Mouse (Mus musculus) adrenal gland, postnatal 25 days (tissue): ENCODE data around the gene Lrch3. TPM values are rescaled to one million over a fixed set of nuclear protein-coding genes. Genes with fewer than 3 reads are reported as not detected.
"Not testable (repeated sequence)": the region's sequence is repeated elsewhere in the genome, so short reads cannot be mapped to it uniquely, and the experiment has no call there.

ENCODE experiments used
- DNase-seq: peaks from one replicate; pipeline ENCODE4 v3.0.0; 2021; ENCODE audit warnings: mixed read lengths
- total RNA-seq: library from RNA; stranded (reverse); gene quantifications from 2 replicates; pipeline ENCODE4 v1.2.3, GENCODE M21; 2021

Lrch3 gene
- total RNA-seq, 1 experiment from 2014 or later: 42.7 TPM

DNA sequence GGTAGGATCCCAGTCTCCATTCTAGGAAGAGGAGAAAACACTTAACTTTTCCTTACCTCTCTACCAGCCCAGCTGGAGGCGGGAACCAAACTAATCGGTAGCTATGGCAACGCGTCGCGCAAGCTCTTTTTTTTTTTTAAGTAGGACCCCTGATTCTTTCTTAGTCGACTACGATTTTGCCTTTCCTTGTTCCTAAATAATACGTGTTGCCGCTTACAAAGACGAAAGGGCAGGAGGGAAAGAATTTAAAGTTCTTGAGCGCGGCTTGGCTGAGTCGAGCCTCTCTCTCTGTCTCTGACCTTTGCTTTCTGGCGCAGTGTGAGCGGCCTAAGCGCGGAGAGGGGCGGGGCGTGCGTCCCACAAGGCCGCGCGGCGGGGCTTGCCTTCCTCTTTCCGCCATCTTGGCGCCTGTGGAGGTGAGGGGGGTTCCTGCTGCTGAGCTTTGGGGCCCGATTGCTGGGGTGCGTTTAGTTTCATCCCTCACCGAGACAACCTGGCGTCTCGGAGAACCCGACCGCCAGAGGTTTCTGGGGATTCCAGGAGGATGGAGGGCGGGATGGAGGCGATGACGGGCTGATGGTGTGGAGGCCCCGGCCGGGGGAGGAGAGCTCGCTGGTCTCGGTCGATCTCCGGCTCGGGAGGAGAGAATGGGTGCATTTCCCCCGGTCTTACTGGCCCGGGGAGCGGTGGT lies 142.3 kb downstream of the Lrch3 start, which contains the start of the genes Iqcg and Rpl35a:
Gene Iqcg (minus strand): TSS at position 124 of the 691 bp plus-strand sequence.
Gene Rpl35a (plus strand): TSS at position 359 of the 691 bp plus-strand sequence.
- DNase-seq: peak; percentile 88

GRCm38 (mm10) chr16:33056786-33057185 lies 142.9 kb downstream of the Lrch3 start:
- DNase-seq: no peak

DNA sequence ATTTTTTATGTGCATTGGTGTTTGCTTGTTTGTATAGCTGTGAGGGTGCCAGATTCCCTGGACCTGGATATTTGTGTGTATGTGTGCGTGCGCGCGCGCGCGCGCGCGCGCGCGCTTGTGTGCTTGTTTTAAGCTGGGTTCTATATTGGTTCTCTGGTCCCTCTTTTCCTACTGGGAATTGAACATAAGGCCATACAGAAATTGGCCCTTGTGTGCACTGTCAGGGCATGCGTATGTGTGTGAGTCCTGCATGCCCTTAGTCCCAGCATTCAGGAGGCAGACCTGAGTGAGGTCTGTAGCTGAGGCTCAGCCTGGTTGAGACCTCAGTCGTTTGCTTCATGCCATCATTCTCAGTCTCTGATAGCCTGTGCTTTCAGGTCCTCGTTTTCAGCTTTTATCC lies 144.1 kb downstream of the Lrch3 start:
- no peak for DNase-seq

- not testable (repeated sequence) for DNase-seq
Observed at GRCm38 (mm10) chr16:33058656-33059055, 144.8 kb downstream of the Lrch3 start.

DNA sequence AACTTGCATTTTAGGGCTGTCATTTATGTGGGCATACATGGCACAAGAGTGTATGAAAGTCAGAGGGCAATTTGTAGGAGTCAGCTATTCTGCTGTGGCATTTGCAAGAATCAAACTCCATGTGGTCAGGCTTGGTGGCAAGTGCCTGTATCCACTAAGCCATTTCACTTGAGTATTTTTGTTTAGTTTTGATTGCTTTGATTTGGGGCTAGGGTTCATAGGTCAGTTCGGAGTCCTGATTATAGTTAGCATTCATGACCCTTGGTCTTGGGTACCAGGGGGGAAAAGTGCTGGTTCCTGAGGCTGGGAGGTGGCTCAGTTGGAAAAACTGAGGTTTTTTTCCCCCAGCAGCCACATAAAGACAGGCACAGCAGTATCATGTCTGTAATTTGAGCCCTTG lies 145.6 kb downstream of the Lrch3 start:
- DNase-seq: no peak

DNA sequence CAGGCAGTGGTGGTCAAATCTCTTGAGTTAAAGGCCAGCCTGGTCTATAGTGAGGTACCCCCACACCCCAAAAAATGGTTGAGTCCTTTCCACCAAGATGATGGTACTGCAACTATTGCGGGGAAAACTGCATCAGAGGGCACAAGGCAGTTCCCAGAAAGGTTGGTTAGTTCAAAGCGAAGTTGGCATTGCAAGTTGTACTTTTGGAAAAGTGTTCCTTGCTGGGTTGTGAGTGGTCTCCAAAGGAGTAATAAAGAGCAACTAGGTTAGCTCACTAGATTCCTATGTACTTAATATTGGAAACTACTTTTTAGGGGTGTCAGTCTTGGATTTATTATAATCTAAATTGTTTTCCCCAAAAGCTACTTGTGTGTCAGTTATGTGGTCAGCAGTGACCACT lies 147.0 kb downstream of the Lrch3 start:
- no peak for DNase-seq

- DNase-seq: no peak
Observed at GRCm38 (mm10) chr16:33061400-33061799, 147.5 kb downstream of the Lrch3 start.

- peak; percentile 94 for DNase-seq
Observed at GRCm38 (mm10) chr16:33062024-33062681, 148.3 kb downstream of the Lrch3 start, which contains the start of gene Lmln. Lmln (plus strand) TSS chr16:33062521.

DNA sequence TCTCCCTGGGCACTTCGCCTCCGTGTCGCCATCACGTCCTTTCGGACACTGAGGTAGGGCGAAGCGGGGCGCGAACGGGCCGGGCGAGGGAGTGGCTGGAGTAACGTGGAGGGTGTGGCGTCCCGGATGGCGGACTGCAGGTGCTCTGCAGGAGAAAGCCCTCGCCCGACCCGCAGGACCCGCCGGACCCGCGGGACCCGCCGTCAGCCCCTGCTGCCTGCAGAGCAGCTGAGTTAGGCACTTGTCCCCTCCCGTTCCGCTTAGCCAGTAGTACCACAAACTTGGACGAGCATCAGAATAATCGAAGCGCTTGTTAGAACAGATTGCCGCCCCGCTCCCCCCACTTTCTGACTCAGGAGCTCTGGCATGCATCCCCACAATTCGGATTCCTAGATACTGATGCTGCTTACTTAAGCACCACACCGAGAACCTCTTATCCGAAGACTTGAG lies 148.8 kb downstream of the Lrch3 start:
- peak; percentile 74 for DNase-seq

GRCm38 (mm10) chr16:33063267-33063666 lies 149.4 kb downstream of the Lrch3 start:
- DNase-seq: no peak

GRCm38 (mm10) chr16:33064636-33065035 lies 150.7 kb downstream of the Lrch3 start:
- no peak for DNase-seq

Other genes with a start within 250 kb of the Lrch3 start
- gene Muc4, start 178.2 kb upstream of the Lrch3 start, total RNA-seq: not detected in 2 replicates
- gene Muc20, start 116.7 kb upstream of the Lrch3 start, total RNA-seq: 0.12 TPM in 1 of 2 replicates, not detected in the other
- gene Smbd1, start 103.6 kb upstream of the Lrch3 start, total RNA-seq: not detected in 2 replicates
- gene Fyttd1, start 36.6 kb upstream of the Lrch3 start, total RNA-seq: 101 and 103 TPM in 2 replicates
- gene Rubcn, start 36.3 kb upstream of the Lrch3 start, total RNA-seq: 32.6 and 36.4 TPM in 2 replicates
- 0.48 and 1.6 TPM in 2 replicates for gene Iqcg, start 142.1 kb downstream of the Lrch3 start, total RNA-seq
- gene Rpl35a, start 142.4 kb downstream of the Lrch3 start, total RNA-seq: 492 and 649 TPM in 2 replicates
- gene Lmln, start 148.4 kb downstream of the Lrch3 start, total RNA-seq: 15.5 and 19.5 TPM in 2 replicates